Mouse (Mus musculus) cerebellum, postnatal 10 days (tissue): ENCODE data around the gene Rnft1.
A peak's percentile ranks its signal among the peaks of the same experiment; 100 is the strongest.
"Not testable (repeated sequence)": the region's sequence is repeated elsewhere in the genome, so short reads cannot be mapped to it uniquely, and the experiment has no call there.

ENCODE experiments used
- DNase-seq, 2 experiments: peaks; one replicate each; pipeline ENCODE4 v3.0.0; 2021; ENCODE audit warnings: mixed read lengths in 2 of 2

Gene Rnft1

GRCm38 (mm10) chr11:86519751-86520150, 35.3 kb downstream of the Rnft1 start:
- no peak for DNase-seq

GRCm38 (mm10) chr11:86527528-86527927, 43.1 kb downstream of the Rnft1 start:
- DNase-seq, result no peak

- peak; percentile 27 to 41 for DNase-seq
These were observed 48.4 kb downstream of the Rnft1 start for GRCm38 (mm10) chr11:86532834-86533233.

GRCm38 (mm10) chr11:86533302-86533701, 48.8 kb downstream of the Rnft1 start:
- DNase-seq, result not testable (repeated sequence)

- DNase-seq, result no peak
These were observed 49.9 kb downstream of the Rnft1 start for GRCm38 (mm10) chr11:86534201-86534910.

GRCm38 (mm10) chr11:86538786-86539185, 54.3 kb downstream of the Rnft1 start:
- DNase-seq, result no peak

GRCm38 (mm10) chr11:86539716-86540475, 55.4 kb downstream of the Rnft1 start:
- no peak for DNase-seq

GRCm38 (mm10) chr11:86540476-86540845, 56.0 kb downstream of the Rnft1 start:
- no peak for DNase-seq

- DNase-seq, result no peak
These were observed 58.4 kb downstream of the Rnft1 start for GRCm38 (mm10) chr11:86542851-86543250.

GRCm38 (mm10) chr11:86543960-86544638, 59.6 kb downstream of the Rnft1 start:
- DNase-seq, result no peak

GRCm38 (mm10) chr11:86544639-86545299, 60.3 kb downstream of the Rnft1 start, which contains the start of the genes Rps6kb1 and Tubd1:
Rps6kb1 (minus strand) TSS chr11:86544805.
Tubd1 (plus strand) TSS chr11:86544991.
- peak; percentile 99 to 100 for DNase-seq

- DNase-seq, result no peak
These were observed 61.1 kb downstream of the Rnft1 start for GRCm38 (mm10) chr11:86545556-86545955.

GRCm38 (mm10) chr11:86547412-86547811, 63.0 kb downstream of the Rnft1 start:
- DNase-seq, result no peak
